Mouse (Mus musculus) heart, embryonic 14.5 days (tissue): Measurements from ENCODE around the gene Slc35f6. TPM values are rescaled to one million over a fixed set of nuclear protein-coding genes. Genes with fewer than 3 reads are reported as not detected.
A peak's percentile ranks its signal among the peaks of the same experiment; 100 is the strongest.

Source experiments
- ATAC-seq: fragments of 200-750 bp; cut with Nextera tagmentation; 2 replicates; pipeline ENCODE4 v1.8.0; 2017; ENCODE audit warnings: low read depth, moderate TSS enrichment; ENCODE audit not compliant: insufficient number of reproducible peaks, insufficient read depth, low FRiP score
- H3K27ac ChIP-seq, 2 experiments: fragments of 200-500 bp in 1 of 2; fragments of 300-500 bp in 1 of 2; sonication (generic) in 1 of 2; replicated peaks in 1 of 2; 2 replicates each; pipeline ENCODE4 v1.5.1; 2012 to 2014; ENCODE audit warnings: low read depth in 2 of 2, low read length in 2 of 2, control low read depth in 1 of 2, mild to moderate bottlenecking in 1 of 2, mixed read lengths in 1 of 2; ENCODE audit not compliant: control insufficient read depth in 1 of 2, insufficient read depth in 1 of 2
- H3K27me3 ChIP-seq: fragments of 300-500 bp; sonication (generic); 2 replicates; pipeline ENCODE4 v1.6.1; 2014; ENCODE audit warnings: mild to moderate bottlenecking, low read length, control low read depth; ENCODE audit not compliant: control insufficient read depth, insufficient read depth
- H3K36me3 ChIP-seq: fragments of 300-500 bp; sonication (generic); 2 replicates; pipeline ENCODE4 v1.6.1; 2014; ENCODE audit warnings: mild to moderate bottlenecking, control low read depth, low read length, mixed read lengths; ENCODE audit not compliant: control insufficient read depth, insufficient read depth
- H3K4me1 ChIP-seq, 2 experiments: fragments of 200-500 bp in 1 of 2; fragments of 300-500 bp in 1 of 2; sonication (generic) in 1 of 2; 2 replicates each; pipeline ENCODE4 v1.6.1; 2012 to 2014; ENCODE audit warnings: low read length in 2 of 2, control low read depth in 1 of 2, mixed read lengths in 1 of 2; ENCODE audit not compliant: control insufficient read depth in 2 of 2, insufficient read depth in 2 of 2
- H3K4me2 ChIP-seq: fragments of 300-500 bp; sonication (generic); 2 replicates; pipeline ENCODE4 v1.6.1; 2014; ENCODE audit warnings: mild to moderate bottlenecking, low read length
- H3K4me3 ChIP-seq, 2 experiments: fragments of 200-500 bp in 1 of 2; fragments of 300-500 bp in 1 of 2; sonication (generic) in 1 of 2; 2 replicates each; pipeline ENCODE4 v1.5.1; 2012 to 2014; ENCODE audit warnings: low read length in 2 of 2, mild to moderate bottlenecking in 2 of 2, control low read depth in 1 of 2, low read depth in 1 of 2, moderate library complexity in 1 of 2; ENCODE audit not compliant: control insufficient read depth in 1 of 2, insufficient read depth in 1 of 2
- H3K9ac ChIP-seq: fragments of 300-500 bp; sonication (generic); 2 replicates; pipeline ENCODE4 v1.6.1; 2014; ENCODE audit warnings: mild to moderate bottlenecking, low read length
- H3K9me3 ChIP-seq: fragments of 300-500 bp; sonication (generic); 2 replicates; pipeline ENCODE4 v1.6.1; 2016; ENCODE audit warnings: low read length, control low read depth; ENCODE audit not compliant: control insufficient read depth
- WGBS: fragments of 180-500 bp; shearing (Covaris S2); extraction: QIAGEN DNeasy Blood & Tissue Kit; methylation state at CpG from one replicate; pipeline ENCODE4 v1.1.7; 2014; 5-methylcytosine and 5-hydroxymethylcytosine counted together
- polyA plus RNA-seq: library from polyadenylated mRNA; unstranded; fragments of >200 nt; fragmentation: Nextera tagmentation; extraction: Ambion mirVana; gene quantifications from 2 replicates; pipeline ENCODE4 v1.2.1, GENCODE M21; 2014

The Slc35f6 gene
- polyA plus RNA-seq, 1 experiment from 2014 or later: 27.3 TPM

GRCm38 (mm10) chr5:30615416-30615815 lies 32.3 kb upstream of the Slc35f6 start:
- peak overlapping the region; percentile 88 to 89 for H3K27ac ChIP-seq
- H3K4me2 ChIP-seq: peak overlapping the region; percentile 25
- H3K4me1 ChIP-seq: peaks cover 41 to 68% of the 10 kb centered on the region in 2 experiments
- no peak for ATAC-seq
- peak overlapping the region; percentile 38; the same call in 1 of the 2 replicates for H3K9ac ChIP-seq
- H3K4me3 ChIP-seq: no peak overlapping the region
- H3K9me3 ChIP-seq: no peaks in the 10 kb centered on the region
- H3K27me3 ChIP-seq: no peaks in the 10 kb centered on the region
- H3K36me3 ChIP-seq: no peaks in the 10 kb centered on the region
- 28% methylated on average over 6 of the region's 6 CpGs for WGBS

GRCm38 (mm10) chr5:30615819-30616218 lies 31.9 kb upstream of the Slc35f6 start:
- WGBS: 55% methylated on average over 4 of the region's 4 CpGs
- Histone ChIP-seq H3K4me1 (peaks cover 41 to 66% of the 10 kb centered on the region in 2 experiments), H3K36me3 (no peaks in the 10 kb centered on the region), H3K27ac (peak overlapping the region; percentile 88 to 89), H3K4me2 (peak overlapping the region; percentile 25), H3K4me3 (no peak overlapping the region), H3K9ac (0 out of 2 replicates have a peak overlapping the region, but pooled peaks have one; percentile 38), H3K27me3 (no peaks in the 10 kb centered on the region), H3K9me3 (no peaks in the 10 kb centered on the region)
- ATAC-seq: no peak

GRCm38 (mm10) chr5:30616644-30617043 lies 31.1 kb upstream of the Slc35f6 start:
- Histone ChIP-seq H3K4me2 (no peak overlapping the region), H3K9ac (no peak overlapping the region), H3K27ac (peak overlapping the region; percentile 69 to 88), H3K9me3 (no peaks in the 10 kb centered on the region), H3K36me3 (no peaks in the 10 kb centered on the region), H3K4me1 (peaks cover 41 to 62% of the 10 kb centered on the region in 2 experiments), H3K4me3 (no peak overlapping the region), H3K27me3 (peaks cover 6% of the 10 kb centered on the region)
- no peak for ATAC-seq
- WGBS: 37% methylated on average over 3 of the region's 3 CpGs

GRCm38 (mm10) chr5:30617357-30617756 lies 30.4 kb upstream of the Slc35f6 start:
- Histone ChIP-seq H3K27ac (peak overlapping the region; percentile 58 to 88), H3K4me3 (no peak overlapping the region), H3K9ac (peak overlapping the region; percentile 27), H3K36me3 (no peaks in the 10 kb centered on the region), H3K4me1 (peaks cover 46 to 67% of the 10 kb centered on the region in 2 experiments), H3K27me3 (peaks cover 11% of the 10 kb centered on the region), H3K4me2 (peak overlapping the region; percentile 36), H3K9me3 (no peaks in the 10 kb centered on the region)
- ATAC-seq: no peak
- 7% methylated on average over 3 of the region's 3 CpGs for WGBS

- Histone ChIP-seq H3K27ac (peak overlapping the region; percentile 58 to 88), H3K36me3 (no peaks in the 10 kb centered on the region), H3K27me3 (peaks cover 15% of the 10 kb centered on the region), H3K4me3 (no peak overlapping the region), H3K9ac (peak overlapping the region; percentile 27), H3K9me3 (no peaks in the 10 kb centered on the region), H3K4me1 (peaks cover 46 to 72% of the 10 kb centered on the region in 2 experiments), H3K4me2 (peak overlapping the region; percentile 36)
- 9% methylated on average over 11 of the region's 11 CpGs for WGBS
- ATAC-seq: 0 out of 2 replicates have a peak, but pooled peaks have one; percentile 7
Measured at GRCm38 (mm10) chr5:30617851-30618250, 29.9 kb upstream of the Slc35f6 start.

GRCm38 (mm10) chr5:30618376-30619003 lies 29.2 kb upstream of the Slc35f6 start:
- H3K27me3 ChIP-seq: peaks cover 15% of the 10 kb centered on the region
- no peak overlapping the region for H3K4me2 ChIP-seq
- no peaks in the 10 kb centered on the region for H3K36me3 ChIP-seq
- WGBS: 76% methylated on average over 8 of the region's 8 CpGs
- no peak for ATAC-seq
- H3K27ac ChIP-seq: peak overlapping the region; percentile 58 to 88
- H3K4me3 ChIP-seq: no peak overlapping the region
- H3K4me1 ChIP-seq: peaks cover 44 to 69% of the 10 kb centered on the region in 2 experiments
- H3K9me3 ChIP-seq: no peaks in the 10 kb centered on the region
- H3K9ac ChIP-seq: peak overlapping the region; percentile 27

- Histone ChIP-seq H3K36me3 (no peaks in the 10 kb centered on the region), H3K27ac (peak overlapping the region in 1 of 2 experiments; percentile 88; a peak in 1 of 4 replicates), H3K9me3 (no peaks in the 10 kb centered on the region), H3K4me1 (peaks cover 37 to 62% of the 10 kb centered on the region in 2 experiments), H3K4me3 (no peak overlapping the region), H3K9ac (no peak overlapping the region; the same call in 1 of the 2 replicates), H3K27me3 (peaks cover 15% of the 10 kb centered on the region), H3K4me2 (no peak overlapping the region)
- 86% methylated on average over 2 of the region's 2 CpGs for WGBS
- ATAC-seq: no peak
Measured at GRCm38 (mm10) chr5:30619211-30619610, 28.5 kb upstream of the Slc35f6 start.
